Mouse (Mus musculus) heart, embryonic 11.5 days (tissue): Measurements from ENCODE around the gene Eif2ak1. TPM values are rescaled to one million over a fixed set of nuclear protein-coding genes. Genes with fewer than 3 reads are reported as not detected.

Experiments
- ATAC-seq: fragments of 200-750 bp; cut with Nextera tagmentation; replicated peaks from 2 replicates; pipeline ENCODE4 v1.8.0; 2017; ENCODE audit warnings: moderate library complexity; ENCODE audit not compliant: insufficient number of reproducible peaks, low FRiP score, low TSS enrichment
- H3K27ac ChIP-seq: fragments of 300-500 bp; sonication (generic); 2 replicates; pipeline ENCODE4 v1.5.1; 2014; ENCODE audit warnings: mild to moderate bottlenecking, low read depth, low read length
- H3K27me3 ChIP-seq: fragments of 300-500 bp; sonication (generic); 2 replicates; pipeline ENCODE4 v1.6.1; 2014; ENCODE audit warnings: mild to moderate bottlenecking, low read length, mixed read lengths; ENCODE audit not compliant: control insufficient read depth, insufficient read depth
- H3K36me3 ChIP-seq: fragments of 300-500 bp; sonication (generic); 2 replicates; pipeline ENCODE4 v1.6.1; 2014; ENCODE audit warnings: mild to moderate bottlenecking, low read length, moderate library complexity, mixed read lengths; ENCODE audit not compliant: control insufficient read depth, insufficient read depth
- H3K4me1 ChIP-seq: fragments of 300-500 bp; sonication (generic); 2 replicates; pipeline ENCODE4 v1.6.1; 2014; ENCODE audit warnings: low read length; ENCODE audit not compliant: control insufficient read depth, insufficient read depth
- H3K4me2 ChIP-seq: fragments of 300-500 bp; sonication (generic); 2 replicates; pipeline ENCODE4 v1.6.1; 2014; ENCODE audit warnings: mild to moderate bottlenecking, moderate library complexity
- H3K4me3 ChIP-seq: fragments of 300-500 bp; sonication (generic); 2 replicates; pipeline ENCODE4 v1.5.1; 2014; ENCODE audit warnings: low read depth, low read length
- H3K9ac ChIP-seq: fragments of 300-500 bp; sonication (generic); 2 replicates; pipeline ENCODE4 v1.6.1; 2014; ENCODE audit warnings: mild to moderate bottlenecking, low read depth, low read length, moderate library complexity
- H3K9me3 ChIP-seq: fragments of 300-500 bp; sonication (generic); replicated peaks from 2 replicates; pipeline ENCODE4 v1.6.1; 2016; ENCODE audit warnings: low read length; ENCODE audit not compliant: control insufficient read depth
- WGBS: fragments of 180-500 bp; shearing (Covaris S2); extraction: QIAGEN DNeasy Blood & Tissue Kit; methylation state at CpG from one replicate; pipeline ENCODE4 v1.1.7; 2014; ENCODE audit not compliant: insufficient replicate concordance; 5-methylcytosine and 5-hydroxymethylcytosine counted together
- polyA plus RNA-seq: library from polyadenylated mRNA; unstranded; fragments of >200 nt; fragmentation: Nextera tagmentation; extraction: Ambion mirVana; gene quantifications from 2 replicates; pipeline ENCODE4 v1.2.1, GENCODE M21; 2014

Gene Eif2ak1
- polyA plus RNA-seq, 1 experiment from 2014 or later = 40.9 TPM

- ATAC-seq = no peak
- no peak overlapping the region for H3K9ac ChIP-seq
- no peak overlapping the region for H3K4me3 ChIP-seq
- H3K27me3 ChIP-seq = no peaks in the 10 kb centered on the region
- no peak overlapping the region for H3K4me2 ChIP-seq
- no peak overlapping the region for H3K27ac ChIP-seq
- no peaks in the 10 kb centered on the region for H3K4me1 ChIP-seq
- 85% methylated on average over 12 of the region's 12 CpGs for WGBS
- no peaks in the 10 kb centered on the region for H3K36me3 ChIP-seq
- no peaks in the 10 kb centered on the region for H3K9me3 ChIP-seq
These were observed 130.8 kb downstream of the Eif2ak1 start for GRCm38 (mm10) chr5:143948361-143948760.

GRCm38 (mm10) chr5:143950016-143950415, 132.4 kb downstream of the Eif2ak1 start:
- no peak overlapping the region for H3K4me2 ChIP-seq
- H3K9ac ChIP-seq = no peak overlapping the region
- ATAC-seq = no peak
- no peak overlapping the region for H3K4me3 ChIP-seq
- no peaks in the 10 kb centered on the region for H3K4me1 ChIP-seq
- H3K9me3 ChIP-seq = no peaks in the 10 kb centered on the region
- H3K36me3 ChIP-seq = no peaks in the 10 kb centered on the region
- no peaks in the 10 kb centered on the region for H3K27me3 ChIP-seq
- 40% methylated on average over 5 of the region's 5 CpGs for whole genome bisulfite sequencing
- H3K27ac ChIP-seq = no peak overlapping the region

Other genes starting within 250 kb of the Eif2ak1 start
- gene Cyth3, start 195.3 kb upstream of the Eif2ak1 start, polyA plus RNA-seq = 29.1 and 32.8 TPM in 2 replicates
- gene Usp42, start 85.5 kb upstream of the Eif2ak1 start, polyA plus RNA-seq = 14.3 and 16.2 TPM in 2 replicates
- gene Ankrd61, start 79.9 kb downstream of the Eif2ak1 start, polyA plus RNA-seq = 0.21 and 0.47 TPM in 2 replicates
- gene Aimp2, start 92.1 kb downstream of the Eif2ak1 start, polyA plus RNA-seq = 89.5 and 95.5 TPM in 2 replicates
- gene Pms2, start 92.2 kb downstream of the Eif2ak1 start, polyA plus RNA-seq = 27.4 and 27.8 TPM in 2 replicates
- 0.62 and 0.82 TPM in 2 replicates for gene Gm42421, start 110.4 kb downstream of the Eif2ak1 start, polyA plus RNA-seq
- 0.43 and 1.5 TPM in 2 replicates for gene Rsph10b, start 115.2 kb downstream of the Eif2ak1 start, polyA plus RNA-seq
- gene Ccz1, start 197.1 kb downstream of the Eif2ak1 start, polyA plus RNA-seq = 67.2 and 72.1 TPM in 2 replicates
- not detected in 2 replicates for gene Ocm, start 208.9 kb downstream of the Eif2ak1 start, polyA plus RNA-seq